Mouse (Mus musculus): ENCODE measurements around the gene Tenm3.

- no peak for TF ChIP-seq POLR2A (IDR thresholded peaks at IDR 0.05; ENCODE audit: extremely low read depth, insufficient read depth, low read length)
- TF ChIP-seq CTCF (IDR thresholded peaks at IDR 0.05; ENCODE audit: extremely low read depth, insufficient read depth, low read length), result no peak
Observed at GRCm38 (mm10) chr8:48733731-48734130, 110.0 kb downstream of the Tenm3 start.
